Mouse (Mus musculus) myocyte (in vitro differentiated cells): ENCODE data around the gene Prpf31. TPM values are rescaled to one million over a fixed set of nuclear protein-coding genes. Genes with fewer than 3 reads are reported as not detected.

Experiments used
- H3K27me3 ChIP-seq: one replicate; pipeline ENCODE4 v1.6.1; 2011; ENCODE audit not compliant: control insufficient read depth, insufficient read depth, insufficient read length
- H3K36me3 ChIP-seq: one replicate; pipeline ENCODE4 v1.6.1; 2011; ENCODE audit not compliant: control insufficient read depth, insufficient read depth
- H3K4me2 ChIP-seq: one replicate; pipeline ENCODE4 v1.6.1; 2011; ENCODE audit warnings: low read depth, control low read depth
- H3K4me3 ChIP-seq: one replicate; pipeline ENCODE4 v1.5.1; 2011; ENCODE audit warnings: mild to moderate bottlenecking, control low read depth, moderate library complexity
- H3K79me2 ChIP-seq: one replicate; pipeline ENCODE4 v1.6.1; 2011; ENCODE audit not compliant: control insufficient read depth, insufficient read depth
- H3ac ChIP-seq: one replicate; pipeline ENCODE4 v1.6.1; 2011; ENCODE audit not compliant: control insufficient read depth, insufficient read length
- CEBPB ChIP-seq: IDR thresholded peaks from 2 replicates; pipeline ENCODE4 v1.6.1; 2011; ENCODE audit warnings: mild to moderate bottlenecking, moderate library complexity; ENCODE audit not compliant: poor library complexity, insufficient read depth, severe bottlenecking
- E2F4 ChIP-seq: IDR thresholded peaks from one replicate; pipeline ENCODE4 v1.6.1; 2011; ENCODE audit warnings: mild to moderate bottlenecking, control low read depth, moderate library complexity; ENCODE audit not compliant: insufficient read depth
- MAX ChIP-seq: IDR thresholded peaks from one replicate; pipeline ENCODE4 v1.6.1; 2011; ENCODE audit warnings: low read depth, mild to moderate bottlenecking, control low read depth
- MYOD1 ChIP-seq, 3 experiments: IDR thresholded peaks; one replicate each; pipeline ENCODE4 v1.6.1; 2011; ENCODE audit warnings: control low read depth in 2 of 3, low read depth in 2 of 3, mild to moderate bottlenecking in 2 of 3, moderate library complexity in 1 of 3; ENCODE audit not compliant: insufficient read length in 2 of 3, control insufficient read depth in 1 of 3
- MYOG ChIP-seq, 3 experiments: IDR thresholded peaks; one replicate each; pipeline ENCODE4 v1.6.1; 2011; ENCODE audit warnings: control low read depth in 2 of 3, low read depth in 2 of 3, mild to moderate bottlenecking in 2 of 3; ENCODE audit not compliant: insufficient read length in 2 of 3, control insufficient read depth in 1 of 3, insufficient read depth in 1 of 3
- POLR2A ChIP-seq: IDR thresholded peaks from one replicate; pipeline ENCODE4 v1.6.1; 2011; ENCODE audit warnings: low read depth, mild to moderate bottlenecking, control low read depth, moderate library complexity; ENCODE audit not compliant: insufficient read length
- POLR2AphosphoS2 ChIP-seq: IDR thresholded peaks from one replicate; pipeline ENCODE4 v1.6.1; 2011; ENCODE audit warnings: low read depth, control low read depth; ENCODE audit not compliant: insufficient read length
- REST ChIP-seq: IDR thresholded peaks from one replicate; pipeline ENCODE4 v1.6.1; 2011; ENCODE audit warnings: mild to moderate bottlenecking, control low read depth, moderate library complexity; ENCODE audit not compliant: insufficient read depth, insufficient read length
- SRF ChIP-seq: IDR thresholded peaks from one replicate; pipeline ENCODE4 v1.6.1; 2011; ENCODE audit warnings: low read depth; ENCODE audit not compliant: control insufficient read depth, insufficient read length
- TCF12 ChIP-seq: IDR thresholded peaks from one replicate; pipeline ENCODE4 v1.6.1; 2011; ENCODE audit warnings: mild to moderate bottlenecking, control low read depth; ENCODE audit not compliant: poor library complexity, insufficient read depth, severe bottlenecking
- TCF3 ChIP-seq: IDR thresholded peaks from one replicate; pipeline ENCODE4 v1.6.1; 2011; ENCODE audit warnings: low read depth, control low read depth; ENCODE audit not compliant: insufficient read length
- USF1 ChIP-seq: IDR thresholded peaks from one replicate; pipeline ENCODE4 v1.6.1; 2011; ENCODE audit warnings: low read depth, mild to moderate bottlenecking, control low read depth, moderate library complexity
- polyA plus RNA-seq: library from polyadenylated mRNA; unstranded; fragments of >200 nt; fragmentation: generic; extraction: Trizol; gene quantifications from one replicate; pipeline ENCODE4 v1.2.1, GENCODE M21; 2012; ENCODE audit warnings: missing spikeins

Gene Prpf31
- polyA plus RNA-seq, 1 experiment, result 54.8 TPM

- Histone ChIP-seq H3K27me3 (no peaks in the 10 kb centered on the region), H3K4me2 (peak overlapping the region; percentile 76), H3K36me3 (no peaks in the 10 kb centered on the region), H3ac (no peak overlapping the region), H3K4me3 (peak overlapping the region; percentile 68), H3K79me2 (peaks cover 33% of the 10 kb centered on the region)
- TF ChIP-seq TCF3, result no peak
- no peak for TF ChIP-seq MYOG (IDR thresholded peaks at IDR 0.05; ENCODE audit: control insufficient read depth in 1 of 3, insufficient read depth in 1 of 3, insufficient read length in 2 of 3, low read depth in 2 of 3)
- no peak for TF ChIP-seq SRF
- TF ChIP-seq POLR2A, result no peak
- TF ChIP-seq TCF12, result no peak
- no peak for TF ChIP-seq MAX
These were observed 14.1 kb downstream of the Prpf31 start for GRCm38 (mm10) chr7:3643843-3644242.

GRCm38 (mm10) chr7:3644348-3644671, 14.5 kb downstream of the Prpf31 start:
- Histone ChIP-seq H3K79me2 (peaks cover 38% of the 10 kb centered on the region), H3K4me2 (peak overlapping the region; percentile 76), H3ac (no peak overlapping the region), H3K27me3 (no peaks in the 10 kb centered on the region), H3K36me3 (no peaks in the 10 kb centered on the region), H3K4me3 (peak overlapping the region; percentile 68)
- TF ChIP-seq MYOG (IDR thresholded peaks at IDR 0.05; ENCODE audit: control insufficient read depth in 1 of 3, insufficient read depth in 1 of 3, insufficient read length in 2 of 3, low read depth in 2 of 3), result no peak
- no peak for TF ChIP-seq SRF
- TF ChIP-seq E2F4, result no peak
- TF ChIP-seq POLR2AphosphoS2, result no peak
- no peak for TF ChIP-seq CEBPB
- TF ChIP-seq MAX, result no peak

GRCm38 (mm10) chr7:3644672-3645487, 15.1 kb downstream of the Prpf31 start, which contains the start of gene Cnot3:
Cnot3 (plus strand) TSS chr7:3645268.
- H3K4me2 ChIP-seq, result peak within 1 kb of the TSS; percentile 90
- H3ac ChIP-seq, result peak within 1 kb of the TSS; percentile 73
- no peaks in the 10 kb centered on the region for H3K36me3 ChIP-seq
- peak; percentile 68 for TF ChIP-seq POLR2A
- no peak for TF ChIP-seq TCF3
- no peak for TF ChIP-seq MYOD1 (IDR thresholded peaks at IDR 0.05; ENCODE audit: control insufficient read depth in 1 of 3, insufficient read length in 2 of 3, low read depth in 2 of 3)
- TF ChIP-seq TCF12, result no peak
- TF ChIP-seq E2F4, result peak; percentile 65
- no peak for TF ChIP-seq REST
- TF ChIP-seq MAX, result no peak
- TF ChIP-seq POLR2AphosphoS2, result peak; percentile 61
- TF ChIP-seq SRF, result no peak
- no peak for TF ChIP-seq USF1
- TF ChIP-seq CEBPB, result no peak
- TF ChIP-seq MYOG (IDR thresholded peaks at IDR 0.05; ENCODE audit: control insufficient read depth in 1 of 3, insufficient read depth in 1 of 3, insufficient read length in 2 of 3, low read depth in 2 of 3), result no peak
- no peaks in the 10 kb centered on the region for H3K27me3 ChIP-seq
- peak within 1 kb of the TSS; percentile 68 for H3K4me3 ChIP-seq
- peaks cover 44% of the 10 kb centered on the region for H3K79me2 ChIP-seq

- peak; percentile 15 for TF ChIP-seq POLR2AphosphoS2
- TF ChIP-seq MYOD1 (IDR thresholded peaks at IDR 0.05; ENCODE audit: control insufficient read depth in 1 of 3, insufficient read length in 2 of 3, low read depth in 2 of 3), result no peak
- TF ChIP-seq TCF3, result no peak
- no peak for TF ChIP-seq POLR2A
- no peak for TF ChIP-seq E2F4
- no peaks in the 10 kb centered on the region for H3K27me3 ChIP-seq
- H3ac ChIP-seq, result peak overlapping the region; percentile 73
- H3K4me2 ChIP-seq, result peak overlapping the region; percentile 90
- H3K36me3 ChIP-seq, result peaks cover 3% of the 10 kb centered on the region
- peak overlapping the region; percentile 68 for H3K4me3 ChIP-seq
- peaks cover 46% of the 10 kb centered on the region for H3K79me2 ChIP-seq
These were observed 15.8 kb downstream of the Prpf31 start for GRCm38 (mm10) chr7:3645488-3646025.

GRCm38 (mm10) chr7:3646188-3646587, 16.4 kb downstream of the Prpf31 start:
- peak overlapping the region; percentile 90 for H3K4me2 ChIP-seq
- peaks cover 46% of the 10 kb centered on the region for H3K79me2 ChIP-seq
- H3K4me3 ChIP-seq, result peak overlapping the region; percentile 68
- no peak for TF ChIP-seq CEBPB
- TF ChIP-seq REST, result no peak
- no peak for TF ChIP-seq MYOG (IDR thresholded peaks at IDR 0.05; ENCODE audit: control insufficient read depth in 1 of 3, insufficient read depth in 1 of 3, insufficient read length in 2 of 3, low read depth in 2 of 3)
- no peak for TF ChIP-seq USF1
- H3K27me3 ChIP-seq, result no peaks in the 10 kb centered on the region
- H3K36me3 ChIP-seq, result peaks cover 10% of the 10 kb centered on the region
- H3ac ChIP-seq, result peak overlapping the region; percentile 73
